Mouse (Mus musculus) liver, embryonic 14.5 days (tissue): ENCODE data around the gene Slc46a1. TPM values are rescaled to one million over a fixed set of nuclear protein-coding genes. Genes with fewer than 3 reads are reported as not detected.

Experiments used
- ATAC-seq: fragments of 200-750 bp; cut with Nextera tagmentation; 2 replicates; pipeline ENCODE4 v1.8.0; 2017; ENCODE audit warnings: moderate number of reproducible peaks, mild to moderate bottlenecking, moderate library complexity; ENCODE audit not compliant: insufficient read depth
- DNase-seq, 3 experiments: peaks; one replicate each; pipeline ENCODE4 v3.0.0-alpha.2; 2012 to 2013; ENCODE audit warnings: low read depth in 3 of 3, low spot score in 3 of 3
- H3K27ac ChIP-seq: fragments of 300-500 bp; sonication (generic); 2 replicates; pipeline ENCODE4 v1.5.1; 2014; ENCODE audit warnings: moderate library complexity, mild to moderate bottlenecking, control low read depth, inconsistent platforms
- H3K27me3 ChIP-seq: fragments of 300-500 bp; sonication (generic); 2 replicates; pipeline ENCODE4 v1.6.1; 2014; ENCODE audit warnings: mild to moderate bottlenecking, low read length, moderate library complexity; ENCODE audit not compliant: control insufficient read depth, insufficient read depth
- H3K36me3 ChIP-seq: fragments of 300-500 bp; sonication (generic); replicated peaks from 2 replicates; pipeline ENCODE4 v1.6.1; 2014; ENCODE audit warnings: low read depth; ENCODE audit not compliant: control insufficient read depth, insufficient read depth
- H3K4me1 ChIP-seq, 2 experiments: fragments of 200-500 bp in 1 of 2; fragments of 300-500 bp in 1 of 2; sonication (generic) in 1 of 2; replicated peaks; 2 replicates each; pipeline ENCODE4 v1.6.1; 2012 to 2014; ENCODE audit warnings: antibody characterized with exemption in 1 of 2, inconsistent platforms in 1 of 2, low read length in 1 of 2; ENCODE audit not compliant: control insufficient read depth in 2 of 2, insufficient read depth in 2 of 2
- H3K4me2 ChIP-seq: fragments of 300-500 bp; sonication (generic); 2 replicates; pipeline ENCODE4 v1.6.1; 2014; ENCODE audit warnings: low read depth, mild to moderate bottlenecking, control low read depth, moderate library complexity
- H3K4me3 ChIP-seq, 2 experiments: fragments of 200-500 bp in 1 of 2; fragments of 300-500 bp in 1 of 2; sonication (generic) in 1 of 2; 2 replicates each; pipeline ENCODE4 v1.5.1; 2012 to 2014; ENCODE audit warnings: low read depth in 2 of 2, low read length in 2 of 2, mild to moderate bottlenecking in 2 of 2, control low read depth in 1 of 2, inconsistent platforms in 1 of 2, moderate library complexity in 1 of 2; ENCODE audit not compliant: insufficient read depth in 1 of 2
- H3K9ac ChIP-seq: fragments of 300-500 bp; sonication (generic); replicated peaks from 2 replicates; pipeline ENCODE4 v1.6.1; 2014; ENCODE audit warnings: mild to moderate bottlenecking, control low read depth, moderate library complexity
- H3K9me3 ChIP-seq: fragments of 300-500 bp; sonication (generic); 2 replicates; pipeline ENCODE4 v1.6.1; 2016; ENCODE audit warnings: low read length, mixed read lengths; ENCODE audit not compliant: control insufficient read depth
- CTCF ChIP-seq: IDR thresholded peaks from 2 replicates; pipeline ENCODE4 v1.5.1; 2016; ENCODE audit warnings: antibody characterized with exemption, low read depth, control low read depth
- EP300 ChIP-seq: IDR thresholded peaks from 2 replicates; pipeline ENCODE4 v1.6.1; 2016; ENCODE audit warnings: antibody characterized with exemption, low read depth
- WGBS: fragments of 180-500 bp; shearing (Covaris S2); extraction: QIAGEN DNeasy Blood & Tissue Kit; methylation state at CpG from one replicate; pipeline ENCODE4 v1.1.7; 2014; ENCODE audit not compliant: insufficient replicate concordance; 5-methylcytosine and 5-hydroxymethylcytosine counted together
- polyA plus RNA-seq, 2 experiments: library from polyadenylated mRNA; depleted of rRNA in 1 of 2; stranded (reverse) in 1 of 2; unstranded in 1 of 2; fragments of >200 nt; fragmentation: Nextera tagmentation in 1 of 2; extraction: Ambion mirVana in 1 of 2; gene quantifications; 2 replicates each; pipeline versions ENCODE4 v1.2.1 to v1.2.3; 2012 to 2014

Gene Slc46a1
- polyA plus RNA-seq, 2 experiments = 3.7 to 5.0 TPM

- no peaks in the 10 kb centered on the region for H3K27me3 ChIP-seq
- no peaks in the 10 kb centered on the region for H3K9me3 ChIP-seq
- H3K9ac ChIP-seq = no peak overlapping the region
- H3K4me3 ChIP-seq = no peak overlapping the region
- peaks cover 0 to 3% of the 10 kb centered on the region in 2 experiments; a peak in 1 of 4 replicates for H3K4me1 ChIP-seq
- WGBS = 28% methylated on average over 3 of the region's 3 CpGs
- no peak overlapping the region for H3K27ac ChIP-seq
- H3K4me2 ChIP-seq = no peak overlapping the region
- no peaks in the 10 kb centered on the region for H3K36me3 ChIP-seq
- TF ChIP-seq EP300 (no peak), CTCF (no peak)
- ATAC-seq = no peak
- no peak for DNase-seq
Measured at GRCm38 (mm10) chr11:78438399-78438930, 27.0 kb upstream of the Slc46a1 start.

- no peak for TF ChIP-seq CTCF
- TF ChIP-seq EP300 = no peak
- no peak overlapping the region for H3K27ac ChIP-seq
- no peak for ATAC-seq
- H3K9me3 ChIP-seq = no peaks in the 10 kb centered on the region
- no peak for DNase-seq
- H3K4me1 ChIP-seq = no peaks in the 10 kb centered on the region
- H3K4me3 ChIP-seq = no peak overlapping the region
- no peak overlapping the region for H3K4me2 ChIP-seq
- 55% methylated on average over 5 of the region's 5 CpGs for WGBS
- H3K27me3 ChIP-seq = no peaks in the 10 kb centered on the region
- no peaks in the 10 kb centered on the region for H3K36me3 ChIP-seq
- H3K9ac ChIP-seq = no peak overlapping the region
Measured at GRCm38 (mm10) chr11:78443115-78443514, 22.4 kb upstream of the Slc46a1 start.

GRCm38 (mm10) chr11:78447168-78447567 lies 18.3 kb upstream of the Slc46a1 start:
- no peak overlapping the region for H3K27ac ChIP-seq
- DNase-seq = no peak
- no peak overlapping the region for H3K9ac ChIP-seq
- no peak overlapping the region for H3K4me3 ChIP-seq
- 29% methylated on average over 3 of the region's 3 CpGs for WGBS
- TF ChIP-seq EP300 = no peak
- TF ChIP-seq CTCF = no peak
- H3K36me3 ChIP-seq = no peaks in the 10 kb centered on the region
- no peak overlapping the region for H3K4me2 ChIP-seq
- H3K9me3 ChIP-seq = no peaks in the 10 kb centered on the region
- no peaks in the 10 kb centered on the region for H3K27me3 ChIP-seq
- no peak for ATAC-seq
- no peaks in the 10 kb centered on the region for H3K4me1 ChIP-seq

GRCm38 (mm10) chr11:78448242-78448641 lies 17.3 kb upstream of the Slc46a1 start:
- no peak overlapping the region for H3K27ac ChIP-seq
- 71% methylated on average over 1 of the region's 1 CpGs for WGBS
- DNase-seq = no peak
- H3K4me1 ChIP-seq = no peaks in the 10 kb centered on the region
- no peak overlapping the region for H3K4me3 ChIP-seq
- H3K9me3 ChIP-seq = no peaks in the 10 kb centered on the region
- no peaks in the 10 kb centered on the region for H3K36me3 ChIP-seq
- H3K4me2 ChIP-seq = no peak overlapping the region
- no peak for ATAC-seq
- no peaks in the 10 kb centered on the region for H3K27me3 ChIP-seq
- no peak overlapping the region for H3K9ac ChIP-seq
- no peak for TF ChIP-seq EP300
- TF ChIP-seq CTCF = no peak

- 17% methylated on average over 2 of the region's 2 CpGs for WGBS
- no peak for ATAC-seq
Measured at GRCm38 (mm10) chr11:78450337-78450736, 15.2 kb upstream of the Slc46a1 start.

More at GRCm38 (mm10) chr11:78450337-78450736, 15.2 kb upstream of the Slc46a1 start:
- Histone ChIP-seq H3K4me1 (no peaks in the 10 kb centered on the region), H3K27me3 (no peaks in the 10 kb centered on the region), H3K9ac (no peak overlapping the region), H3K27ac (no peak overlapping the region), H3K4me2 (no peak overlapping the region), H3K9me3 (no peaks in the 10 kb centered on the region), H3K4me3 (no peak overlapping the region), H3K36me3 (no peaks in the 10 kb centered on the region)
- TF ChIP-seq EP300 (no peak), CTCF (no peak)
- DNase-seq = no peak
